Mouse (Mus musculus): Measurements from ENCODE around the gene Psme2. TPM values are rescaled to one million over a fixed set of nuclear protein-coding genes. Genes with fewer than 3 reads are reported as not detected.

The Psme2 gene
- total RNA-seq, 2 experiments from 2014 or later = 48.3 to 51.6 TPM

DNA sequence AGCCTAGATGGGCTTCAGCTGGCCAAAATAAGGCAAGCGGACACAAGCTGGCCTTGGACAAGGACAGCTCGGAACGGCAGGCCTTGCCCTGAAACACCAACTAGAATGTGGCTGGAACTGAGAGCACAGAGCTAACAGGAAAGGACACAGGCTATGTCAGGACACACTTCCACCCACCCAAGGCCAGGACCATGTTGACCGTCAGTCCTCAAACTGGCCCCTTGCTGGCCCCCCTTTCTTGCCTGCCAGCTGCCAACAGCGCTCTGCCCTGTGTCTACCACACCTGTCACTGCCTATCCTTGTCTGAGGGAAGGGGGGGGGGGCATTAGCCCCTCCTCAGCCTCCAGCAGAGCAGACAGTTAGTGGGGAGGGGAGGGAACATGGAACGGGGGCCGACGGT lies 15.6 kb downstream of the Psme2 start, which contains the start of gene Fitm1:
TSS of gene Fitm1 (plus strand) at position 316 of the 400 bp plus-strand sequence.
- no peak for DNase-seq (ENCODE audit: low spot score in 2 of 2)

DNA sequence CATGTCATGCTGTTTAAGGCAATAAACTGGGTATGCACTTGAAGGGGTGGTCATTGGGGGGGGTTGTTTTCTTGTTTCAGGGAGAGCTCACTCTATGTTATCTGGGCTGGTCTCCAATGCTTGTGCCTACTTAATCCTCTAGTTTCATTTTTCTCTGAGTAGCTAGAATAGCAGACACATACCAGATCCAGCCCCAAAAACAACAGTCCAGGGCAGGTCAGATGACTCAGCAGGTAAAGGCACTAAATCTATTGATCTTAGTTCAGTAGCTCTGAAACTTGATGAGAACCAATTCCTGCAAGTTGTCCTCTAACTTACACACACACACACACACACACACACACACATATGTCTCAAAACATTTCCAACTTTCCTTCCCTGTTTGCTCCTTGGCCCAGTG lies 19.2 kb downstream of the Psme2 start:
- no peak for DNase-seq (ENCODE audit: low spot score in 2 of 2)

DNA sequence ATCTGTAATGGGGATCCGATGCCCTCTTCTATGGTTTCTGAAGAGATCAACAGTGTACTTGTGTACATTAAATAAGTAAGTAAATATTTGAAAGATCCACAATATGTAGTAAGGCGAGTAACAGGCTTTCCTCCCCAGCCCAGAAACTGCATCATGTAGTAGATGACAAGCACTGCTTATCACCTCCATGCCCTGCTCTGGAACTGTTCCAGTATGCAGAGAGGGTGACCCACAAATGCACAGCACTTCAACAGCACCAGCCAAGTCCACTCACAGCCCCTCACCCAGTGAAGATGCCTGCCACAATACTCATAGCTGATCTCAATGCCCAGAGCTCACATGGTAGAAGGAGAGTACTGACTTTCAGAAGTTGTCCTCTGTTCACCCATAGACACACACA lies 20.3 kb downstream of the Psme2 start:
- DNase-seq (ENCODE audit: low spot score in 2 of 2) = no peak

DNA sequence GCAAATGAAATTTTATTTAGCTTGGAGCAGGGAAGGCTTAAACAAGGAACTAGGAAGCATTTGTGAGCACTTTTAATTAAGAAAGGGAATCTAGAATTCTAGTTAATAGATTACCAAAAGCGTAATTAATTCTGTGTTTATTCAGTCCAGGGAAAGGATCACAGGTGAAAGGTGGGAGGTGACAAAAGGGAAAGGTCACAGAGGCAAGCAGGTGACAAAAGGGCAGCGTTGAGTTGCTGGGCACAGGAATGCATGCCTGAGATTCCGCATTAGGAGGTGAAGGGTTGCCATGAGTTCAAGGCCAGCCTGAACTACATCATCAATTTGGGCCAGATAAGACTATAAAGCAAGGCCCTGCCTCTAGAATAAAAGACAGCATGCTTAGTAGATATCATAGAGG lies 23.4 kb downstream of the Psme2 start:
- no peak for DNase-seq (ENCODE audit: low spot score in 2 of 2)

DNA sequence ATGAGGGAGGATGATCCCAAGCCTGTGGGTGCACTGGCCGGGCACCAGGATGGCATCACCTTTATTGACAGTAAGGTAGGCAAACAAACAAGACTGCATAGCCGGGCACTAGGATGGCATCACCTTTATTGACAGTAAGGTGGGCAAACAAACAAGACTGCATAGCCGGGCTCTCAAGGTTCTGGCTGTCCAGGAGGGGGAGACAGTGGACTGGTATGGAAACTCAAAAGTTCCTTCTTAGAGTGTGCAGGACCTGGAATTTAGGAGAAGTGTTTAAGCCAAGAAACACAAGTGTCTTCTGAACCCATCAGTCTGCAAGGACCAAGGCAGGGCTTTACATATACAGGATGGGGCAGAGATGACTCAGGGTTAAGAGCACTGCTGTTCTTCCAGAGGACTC lies 25.2 kb downstream of the Psme2 start:
- no peak for DNase-seq (ENCODE audit: low spot score in 2 of 2)

DNA sequence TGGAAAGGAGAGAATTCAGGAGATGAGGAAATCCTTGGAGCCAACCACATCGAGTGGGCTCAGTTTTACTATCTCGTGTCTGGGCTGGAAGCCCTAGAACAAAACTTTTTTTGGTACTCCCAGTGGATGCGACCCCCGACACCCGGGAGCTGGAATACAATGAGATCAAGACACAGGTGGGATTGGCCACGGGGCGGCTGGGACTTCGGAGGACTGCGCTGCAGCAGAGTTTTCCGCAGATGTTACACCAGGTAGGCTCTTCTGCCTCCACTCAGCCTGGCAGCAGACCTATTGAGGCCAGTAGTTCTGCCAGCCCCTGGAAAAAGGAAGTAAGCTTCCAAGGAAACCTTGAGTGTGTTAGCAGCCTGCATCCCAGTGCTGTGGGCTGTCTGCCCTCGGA lies 27.7 kb downstream of the Psme2 start:
- DNase-seq (ENCODE audit: low spot score in 2 of 2) = no peak

DNA sequence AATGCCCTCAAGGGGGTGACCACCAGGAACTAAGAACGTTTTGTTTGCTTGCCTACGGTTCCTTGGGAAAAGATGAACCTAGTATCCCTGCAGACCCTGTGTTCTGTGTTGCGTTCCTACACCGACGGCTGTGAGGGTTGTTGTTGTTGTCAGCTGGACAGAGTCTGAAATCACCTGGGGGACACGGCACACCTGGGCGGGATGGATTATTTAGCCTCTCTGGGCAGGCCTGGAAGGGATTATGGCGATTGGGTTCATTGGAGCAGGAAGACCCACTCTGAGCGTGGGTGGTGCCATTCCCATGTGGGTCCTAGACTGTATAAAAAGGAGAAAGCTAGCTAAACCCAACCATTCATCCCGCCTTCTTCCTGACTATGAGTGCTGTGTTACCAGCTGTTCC lies 29.1 kb downstream of the Psme2 start:
- no peak for DNase-seq (ENCODE audit: low spot score in 2 of 2)

DNA sequence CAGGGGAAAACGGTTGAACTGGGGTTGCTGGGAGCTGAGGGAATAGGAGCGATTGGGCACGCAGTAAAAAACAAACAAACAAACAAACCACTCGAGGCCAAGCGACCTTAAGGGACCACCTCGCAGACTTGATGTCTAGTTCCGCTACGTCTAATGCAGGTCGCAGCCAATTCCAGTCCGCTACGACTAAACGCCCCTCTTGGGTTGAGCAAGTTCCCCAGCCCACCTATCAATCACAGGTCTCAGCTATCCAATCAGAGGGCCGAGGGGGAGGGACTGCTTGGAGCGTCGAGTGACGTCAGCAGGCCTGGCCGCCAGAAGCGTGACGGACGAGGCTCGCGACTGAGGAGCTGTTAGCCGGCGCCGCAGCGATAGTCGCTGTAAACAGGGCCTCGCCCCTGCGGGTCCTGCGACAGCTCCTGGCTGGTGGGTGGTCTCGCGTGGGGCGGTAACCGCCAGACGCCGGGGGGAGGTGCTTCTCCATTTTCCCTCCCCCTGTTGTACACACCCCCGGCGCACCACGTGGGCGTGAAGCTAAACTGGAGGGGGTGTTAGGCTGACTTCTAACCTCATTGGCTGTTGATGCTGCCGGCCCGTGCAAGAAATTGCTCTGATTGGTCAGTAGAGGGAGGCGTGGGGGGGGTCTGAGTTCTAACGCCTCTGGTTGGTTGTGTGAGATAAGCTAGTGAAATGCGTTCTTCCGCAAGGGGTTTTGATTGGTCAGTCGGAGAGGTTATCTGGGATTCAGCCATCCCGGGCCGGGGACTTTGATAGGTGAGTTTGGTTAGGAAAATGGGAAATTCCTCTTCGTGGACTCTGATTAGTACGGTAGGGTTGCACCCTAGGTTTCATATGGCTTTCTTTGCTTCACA lies 30.5 kb downstream of the Psme2 start, which contains the start of gene A730061H03Rik:
TSS of gene A730061H03Rik (minus strand) at position 205 of the 872 bp plus-strand sequence.
- peak; percentile 98 to 99 for DNase-seq (ENCODE audit: low spot score in 2 of 2)

DNA sequence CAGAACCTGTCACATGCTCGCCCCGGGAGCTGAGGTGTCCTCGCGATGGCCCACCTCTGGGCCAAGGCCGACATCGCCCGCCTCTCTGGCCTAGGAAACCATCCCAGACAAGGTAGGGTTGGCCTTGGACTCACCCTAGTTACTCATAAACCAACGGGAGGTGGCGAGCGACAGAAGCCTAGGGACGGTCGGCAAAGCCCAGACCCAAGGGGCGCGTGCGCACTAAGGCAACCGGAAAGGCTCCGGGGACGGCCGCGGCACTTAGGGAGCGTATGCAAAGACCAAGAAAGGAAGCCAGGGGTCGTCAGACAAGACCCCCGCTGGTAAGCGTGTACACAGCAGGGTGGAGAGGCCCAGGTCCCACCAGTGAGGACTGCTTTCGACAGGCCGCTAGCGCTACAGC lies 31.1 kb downstream of the Psme2 start, which contains the start of gene Dcaf11:
TSS of gene Dcaf11 (plus strand) at position 208 of the 403 bp plus-strand sequence.
- peak; percentile 87 to 93 for DNase-seq (ENCODE audit: low spot score in 2 of 2)

DNA sequence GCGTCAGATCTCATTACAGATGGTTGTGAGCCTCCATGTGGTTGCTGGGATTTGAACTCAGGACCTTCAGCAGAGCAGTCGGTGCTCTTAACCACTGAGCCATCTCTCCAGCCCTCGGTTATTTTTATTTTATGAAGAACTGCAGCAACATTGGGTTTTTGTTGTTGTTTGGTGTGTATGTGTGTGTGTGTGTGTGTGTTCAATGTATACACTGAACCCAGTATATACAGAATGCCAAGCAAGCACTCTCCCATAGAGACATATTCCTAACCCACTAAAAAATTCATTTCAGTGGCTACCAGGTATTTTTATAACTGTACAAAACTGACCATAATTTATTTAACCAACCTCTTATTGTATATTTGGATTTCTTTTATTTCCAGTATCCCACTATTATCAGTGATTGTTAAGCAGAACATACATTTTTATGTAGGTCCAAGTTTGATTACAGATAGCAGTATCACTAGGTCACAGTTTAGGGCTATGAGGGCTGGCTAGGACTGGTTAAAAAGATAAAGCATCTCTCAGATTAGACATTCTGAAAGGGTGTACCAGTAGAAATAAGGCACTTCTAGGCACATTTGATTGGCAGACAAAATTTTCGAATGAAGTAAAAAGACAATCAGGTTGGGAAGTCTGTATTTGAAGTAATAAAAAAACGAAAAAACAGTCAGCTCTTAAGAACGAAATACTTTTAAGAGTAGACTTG lies 32.0 kb downstream of the Psme2 start:
- DNase-seq (ENCODE audit: low spot score in 2 of 2) = no peak

DNA sequence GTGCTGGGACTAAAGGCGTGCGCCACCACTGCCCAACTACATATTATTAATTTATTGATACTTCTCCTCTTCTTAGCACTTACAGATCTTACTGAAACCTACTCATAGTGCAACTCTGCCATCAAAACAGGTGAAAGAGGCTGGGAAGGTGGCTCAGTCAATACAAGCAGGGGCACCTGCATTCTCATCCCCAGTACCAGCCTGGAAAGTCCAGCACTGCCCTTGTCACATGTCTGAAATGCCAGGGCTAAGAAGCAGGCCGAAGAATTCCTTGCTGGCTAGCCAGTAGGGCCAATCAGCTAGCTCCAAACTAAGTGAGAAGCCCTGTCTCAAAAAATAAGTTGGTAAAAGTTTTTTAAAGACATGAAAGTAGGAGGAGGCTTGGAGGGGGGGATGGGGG lies 33.3 kb downstream of the Psme2 start:
- DNase-seq (ENCODE audit: low spot score in 2 of 2) = no peak

DNA sequence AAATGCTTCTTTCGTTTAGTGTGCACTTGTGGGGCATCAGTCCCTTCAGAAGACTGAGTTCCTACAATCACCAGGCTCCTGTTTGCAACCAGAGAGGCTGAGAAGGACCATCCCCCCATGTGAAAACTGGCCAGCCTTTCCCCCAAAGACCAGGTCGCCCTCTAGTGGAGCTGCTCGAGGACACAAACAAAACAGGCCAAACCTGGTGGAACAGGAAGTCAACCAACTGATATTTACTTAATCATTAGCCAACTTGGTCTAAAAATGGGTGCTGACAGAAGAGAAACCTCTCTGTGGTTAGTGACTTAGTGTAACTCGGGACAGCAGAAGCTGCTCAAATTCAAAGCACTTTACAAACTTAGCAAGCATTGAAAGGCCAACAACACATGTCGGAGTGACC lies 33.9 kb downstream of the Psme2 start:
- DNase-seq (ENCODE audit: low spot score in 2 of 2) = peak; percentile 70 to 79

DNA sequence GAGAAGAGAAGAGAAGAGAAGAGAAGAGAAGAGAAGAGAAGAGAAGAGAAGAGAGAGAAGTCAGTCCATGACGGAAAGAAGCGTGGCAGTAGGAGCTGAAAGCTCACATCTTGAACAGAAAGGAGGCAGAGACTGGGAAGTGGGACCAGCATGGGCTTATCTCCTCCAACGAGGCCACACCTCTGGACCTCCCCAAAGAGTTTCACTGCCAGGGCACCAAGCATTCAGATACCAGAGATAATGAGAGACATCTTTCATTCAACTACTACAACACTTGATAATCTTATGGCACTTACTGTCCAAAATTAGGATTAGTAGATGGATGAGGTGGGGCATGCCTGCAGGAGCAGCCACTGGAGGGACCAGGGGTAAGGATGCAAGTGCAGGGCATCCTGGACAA lies 35.1 kb downstream of the Psme2 start:
- DNase-seq (ENCODE audit: low spot score in 2 of 2) = no peak

DNA sequence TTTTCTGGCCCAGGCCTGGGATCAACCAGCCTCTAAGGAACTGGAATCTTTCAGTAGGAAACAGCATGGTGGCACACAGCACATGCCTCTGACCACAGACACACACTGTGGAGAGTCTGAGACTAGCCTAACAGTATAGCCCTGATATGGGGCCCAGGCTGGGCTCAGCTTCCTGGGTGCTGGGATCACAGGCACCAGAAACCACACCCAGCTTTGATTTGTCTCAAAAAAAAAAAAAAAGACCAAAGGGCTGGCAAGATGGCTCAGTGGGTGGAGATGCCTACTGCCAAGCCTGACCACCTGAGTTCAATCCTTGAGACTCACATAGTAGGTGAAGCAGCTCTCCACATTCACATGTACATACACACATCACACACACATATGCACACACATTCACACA lies 36.3 kb downstream of the Psme2 start:
- DNase-seq (ENCODE audit: low spot score in 2 of 2) = no peak

DNA sequence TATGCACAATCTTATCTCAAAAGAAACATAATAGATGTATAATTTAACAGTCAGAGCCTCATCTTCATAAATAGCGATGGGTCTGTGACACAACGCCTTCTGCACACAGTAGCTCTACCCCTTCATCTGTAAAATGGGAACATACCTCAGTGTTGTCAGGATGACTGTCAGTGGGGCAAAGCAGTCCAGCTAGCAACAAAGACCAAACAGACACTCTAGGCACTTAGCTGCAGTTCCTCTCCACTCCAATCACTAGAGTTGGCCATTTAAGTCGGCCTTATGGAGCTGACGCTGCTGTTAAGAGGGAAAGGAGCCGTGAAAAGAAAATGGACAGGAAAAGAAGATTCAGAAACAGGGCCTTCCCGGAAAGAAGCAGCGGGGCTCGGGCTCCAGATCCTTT lies 39.1 kb downstream of the Psme2 start:
- no peak for DNase-seq (ENCODE audit: low spot score in 2 of 2)

DNA sequence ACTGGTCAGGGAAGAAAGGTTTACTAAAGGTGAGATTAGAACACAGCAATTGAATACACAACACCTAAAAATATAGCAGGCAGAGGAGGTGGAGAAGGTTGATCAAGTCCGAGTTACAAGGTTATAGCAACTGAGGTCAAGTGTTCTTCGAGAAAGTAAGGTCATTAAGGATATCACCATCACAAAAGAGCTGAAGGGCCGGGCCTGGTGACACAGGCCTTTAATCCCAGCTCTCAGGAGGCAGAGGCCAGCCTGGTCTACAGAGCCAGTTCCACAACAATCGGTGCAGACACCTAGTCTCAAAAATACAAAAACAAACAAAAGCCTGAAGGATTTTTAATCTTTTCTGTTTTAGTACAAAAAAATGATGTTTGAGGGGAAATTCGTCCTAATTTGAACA lies 39.6 kb downstream of the Psme2 start:
- no peak for DNase-seq (ENCODE audit: low spot score in 2 of 2)

DNA sequence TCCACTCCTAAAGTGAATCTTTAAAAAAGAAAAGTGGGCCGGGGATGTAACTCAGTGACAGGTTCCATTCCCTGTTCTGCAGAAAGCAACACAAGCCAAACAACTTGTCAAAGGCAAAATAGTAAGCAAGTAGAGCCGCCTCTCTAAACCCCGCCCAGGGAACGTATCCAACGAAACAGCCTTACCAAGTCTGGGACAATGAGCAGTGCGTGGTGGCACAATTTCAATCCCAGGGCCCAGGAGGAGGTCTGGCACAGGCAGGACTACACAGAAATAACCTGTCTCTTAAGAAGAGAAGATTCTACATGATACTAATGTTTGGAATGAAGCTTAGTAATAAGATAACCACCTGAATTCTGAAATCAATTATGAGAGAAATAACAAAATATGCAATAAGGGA lies 40.7 kb downstream of the Psme2 start:
- DNase-seq (ENCODE audit: low spot score in 2 of 2) = no peak

DNA sequence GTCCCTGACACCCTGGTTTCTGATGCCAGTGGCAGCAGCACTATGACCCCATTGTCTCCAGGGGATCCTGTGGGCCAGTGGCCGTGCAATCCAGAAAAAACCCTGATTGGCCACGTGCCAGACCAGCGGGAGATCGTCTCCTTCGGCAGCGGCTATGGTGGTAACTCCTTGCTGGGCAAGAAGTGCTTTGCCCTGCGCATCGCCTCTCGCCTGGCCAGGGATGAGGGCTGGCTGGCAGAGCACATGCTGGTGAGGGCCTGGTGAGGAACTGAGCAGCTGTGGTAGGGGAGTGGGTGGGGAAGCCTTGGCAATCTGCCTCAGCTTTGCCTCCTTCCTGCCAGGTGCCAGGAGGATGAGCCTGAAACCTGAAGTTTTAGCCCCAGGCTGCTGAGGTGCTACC lies 46.6 kb downstream of the Psme2 start:
- DNase-seq (ENCODE audit: low spot score in 2 of 2) = peak in 1 of 2 experiments; percentile 12

DNA sequence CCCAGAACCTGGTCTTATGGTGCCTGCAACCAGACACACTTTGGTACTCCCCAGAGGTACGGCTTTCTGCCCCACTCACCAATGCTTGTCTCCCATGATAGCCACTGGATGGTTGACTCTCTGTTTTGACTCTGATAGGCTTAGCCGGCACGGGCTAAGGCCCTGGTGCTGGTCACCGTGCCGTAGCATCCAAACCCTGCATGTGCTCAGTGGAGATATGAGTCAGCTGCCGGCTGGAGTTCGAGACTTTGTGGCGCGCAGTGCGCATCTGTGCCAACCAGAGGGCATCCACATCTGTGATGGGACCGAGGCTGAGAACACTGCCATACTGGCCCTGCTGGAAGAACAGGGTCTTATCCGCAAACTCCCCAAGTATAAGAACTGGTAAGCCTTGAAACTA lies 48.6 kb downstream of the Psme2 start:
- DNase-seq (ENCODE audit: low spot score in 2 of 2) = no peak

DNA sequence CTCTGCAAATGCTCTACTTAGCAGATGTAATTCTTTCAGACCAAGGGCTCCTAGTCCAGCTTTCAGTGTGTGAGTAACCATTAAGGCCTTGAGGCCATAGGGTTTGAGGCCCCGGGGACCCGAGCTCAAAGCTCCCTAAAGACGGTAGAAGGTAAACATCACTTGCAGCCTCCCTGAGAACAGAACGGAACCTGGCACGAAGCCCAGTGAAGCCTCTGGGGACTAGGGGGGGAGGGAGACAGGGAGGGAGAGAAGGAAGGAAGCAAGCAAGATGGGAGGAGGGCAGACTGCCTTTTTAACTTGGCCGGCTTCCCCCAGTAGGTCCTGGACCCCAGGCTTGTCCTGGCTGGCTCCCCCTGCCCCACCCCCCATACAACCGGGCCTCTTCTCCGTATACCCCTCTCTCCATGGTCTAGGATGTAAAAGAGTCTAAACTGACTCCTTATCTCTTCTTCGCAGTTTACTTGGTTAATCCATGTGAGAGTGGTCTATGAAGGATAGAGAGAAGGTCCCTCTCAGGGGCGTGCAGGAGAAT lies 50.1 kb downstream of the Psme2 start:
- DNase-seq (ENCODE audit: low spot score in 2 of 2) = peak; percentile 64 to 70

DNA sequence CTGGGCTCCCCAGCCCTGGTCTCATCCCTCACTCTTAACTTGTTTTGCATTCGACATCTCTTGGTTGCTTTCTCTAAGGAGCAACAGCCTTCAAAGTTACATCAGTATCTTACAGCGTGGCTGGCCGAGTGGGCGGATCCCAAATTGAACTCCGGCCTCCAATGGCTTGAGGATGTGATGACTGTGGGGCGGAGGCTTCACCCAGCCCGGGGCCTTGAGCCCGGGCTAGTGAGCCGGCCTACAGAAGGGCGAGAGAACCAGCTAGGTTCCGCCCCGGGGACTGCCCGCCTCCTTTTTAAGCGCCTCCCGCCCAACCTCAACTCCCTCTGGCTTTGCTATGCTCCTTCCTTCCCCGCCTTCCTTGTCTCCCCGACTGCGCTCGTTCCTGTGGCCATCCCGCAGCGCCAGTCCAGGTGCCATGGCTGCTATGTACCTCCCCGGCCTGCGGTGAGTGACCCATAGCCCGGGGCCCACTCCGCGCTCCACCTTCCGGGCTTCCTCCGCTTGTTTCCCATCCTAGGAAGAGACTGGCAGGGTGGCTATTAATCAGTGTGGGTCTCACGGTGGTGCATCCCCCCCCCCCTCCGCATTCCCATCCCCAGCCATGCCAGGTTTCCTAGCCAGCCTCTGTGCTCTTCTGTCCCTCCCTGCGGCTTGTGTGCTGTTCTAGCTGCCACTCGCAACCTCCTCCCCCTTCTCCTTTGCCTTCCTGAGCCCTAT lies 50.7 kb downstream of the Psme2 start, which contains the start of gene Pck2:
TSS of gene Pck2 (plus strand) at position 200 of the 720 bp plus-strand sequence.
- peak; percentile 66 to 67 for DNase-seq (ENCODE audit: low spot score in 2 of 2)
